Mouse (Mus musculus): Measurements from ENCODE around the gene Ufd1. TPM values are rescaled to one million over a fixed set of nuclear protein-coding genes. Genes with fewer than 3 reads are reported as not detected.

The Ufd1 gene
- polyA plus RNA-seq, 1 experiment, result 18.0 TPM

DNA sequence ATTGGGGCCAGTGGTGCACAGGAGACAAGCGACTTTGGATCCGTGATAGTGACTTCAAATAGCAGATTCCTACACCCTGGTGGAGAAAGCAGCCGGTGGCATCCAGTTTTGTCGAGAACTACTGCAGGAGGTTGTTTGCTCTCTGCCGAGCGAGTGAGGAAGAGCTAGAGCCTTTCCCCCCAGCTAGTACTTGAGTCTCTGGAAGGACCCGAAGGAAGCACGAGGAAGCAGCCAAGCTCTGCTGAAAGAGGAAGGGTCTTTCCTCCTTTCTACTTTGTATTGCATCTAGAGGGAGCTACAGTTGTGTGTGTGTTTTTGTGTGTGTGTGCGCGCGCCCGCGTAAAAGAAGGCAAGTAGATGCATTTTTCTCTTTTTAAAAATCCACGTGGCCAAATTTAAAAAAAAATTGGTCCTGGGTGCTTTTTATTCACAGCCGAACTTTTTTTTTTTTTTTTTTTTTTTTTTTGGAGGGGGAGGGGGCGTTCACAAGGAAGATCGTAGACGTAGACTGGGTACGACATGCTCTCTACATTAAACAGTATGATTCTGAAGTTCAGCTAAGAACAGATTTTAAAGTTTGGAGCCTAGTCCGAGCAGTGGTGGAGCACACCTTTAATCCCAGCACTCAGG, 66.6 kb downstream of the Ufd1 start:
- Histone ChIP-seq H3K36me3 (ENCODE audit: control insufficient read depth, insufficient read depth, low read length) (peaks cover 4% of the 10 kb centered on the region; the same call in 1 of the 2 replicates), H3K27me3 (ENCODE audit: control insufficient read depth, insufficient read depth, low read length) (no peaks in the 10 kb centered on the region), H3K4me3 (ENCODE audit: extremely low read depth, insufficient read depth, insufficient read length) (peak overlapping the region; percentile 100), H3K4me1 (ENCODE audit: control insufficient read depth, insufficient read depth, insufficient read length) (peaks cover 3% of the 10 kb centered on the region; the same call in 1 of the 2 replicates), H3K27ac (ENCODE audit: insufficient read depth, low read length) (peak overlapping the region; percentile 98)
- 12% methylated on average over 20 of the region's 20 CpGs for WGBS
- no peak for TF ChIP-seq POLR2A (IDR thresholded peaks at IDR 0.05; ENCODE audit: low read depth, low read length)
- no peak for TF ChIP-seq CTCF (IDR thresholded peaks at IDR 0.05; ENCODE audit: extremely low read depth, insufficient read depth, insufficient read length, insufficient replicate concordance)
- DNase-seq (ENCODE audit: low read depth in 1 of 2, low spot score in 2 of 2), result no peak

DNA sequence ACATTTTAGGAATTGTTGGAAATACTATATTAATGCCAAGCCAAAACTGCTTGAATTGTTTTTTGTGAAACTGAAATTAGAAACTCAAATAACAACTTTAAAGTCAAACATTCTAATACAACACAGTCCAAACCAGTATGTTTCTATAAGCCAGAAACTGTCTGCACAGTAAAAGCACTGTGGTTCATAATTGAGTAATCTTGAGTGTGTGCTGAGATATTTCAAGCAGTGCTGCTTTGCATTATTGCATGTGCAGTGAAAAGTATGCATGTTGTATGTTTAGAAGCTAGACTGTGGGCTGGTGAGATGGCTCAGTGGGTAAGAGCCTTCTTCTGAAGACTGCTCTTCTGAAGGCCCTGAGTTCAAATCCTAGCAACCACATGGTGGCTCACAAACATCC, 72.5 kb downstream of the Ufd1 start:
- DNase-seq (ENCODE audit: low read depth in 1 of 2, low spot score in 2 of 2), result no peak
- no peaks in the 10 kb centered on the region; the same call in 1 of the 2 replicates for H3K36me3 ChIP-seq (ENCODE audit: control insufficient read depth, insufficient read depth, low read length)
- no peaks in the 10 kb centered on the region for H3K27me3 ChIP-seq (ENCODE audit: control insufficient read depth, insufficient read depth, low read length)
- no peaks in the 10 kb centered on the region for H3K4me1 ChIP-seq (ENCODE audit: control insufficient read depth, insufficient read depth, insufficient read length)
- TF ChIP-seq CTCF (IDR thresholded peaks at IDR 0.05; ENCODE audit: extremely low read depth, insufficient read depth, insufficient read length, insufficient replicate concordance) (no peak), POLR2A (IDR thresholded peaks at IDR 0.05; ENCODE audit: low read depth, low read length) (no peak)
- H3K27ac ChIP-seq (ENCODE audit: insufficient read depth, low read length), result no peak overlapping the region
- no peak overlapping the region for H3K4me3 ChIP-seq (ENCODE audit: extremely low read depth, insufficient read depth, insufficient read length)

Other genes with a start within 250 kb of the Ufd1 start
- 0.06 and 0.42 TPM in 2 replicates for gene Tbx1, start 221.1 kb upstream of the Ufd1 start, polyA plus RNA-seq (2012; rRNA removed)
- gene Gp1bb, start 189.4 kb upstream of the Ufd1 start, polyA plus RNA-seq (2012; rRNA removed), result 101 and 155 TPM in 2 replicates
- gene Gm49601, start 185.4 kb upstream of the Ufd1 start, polyA plus RNA-seq (2012; rRNA removed), result 0.71 and 2.2 TPM in 2 replicates
- 1.9 and 2.1 TPM in 2 replicates for gene Sept5, start 181.8 kb upstream of the Ufd1 start, polyA plus RNA-seq (2012; rRNA removed)
- 59.4 and 69.5 TPM in 2 replicates for gene Cldn5, start 34.9 kb upstream of the Ufd1 start, polyA plus RNA-seq (2012; rRNA removed)
- 9.7 and 11.5 TPM in 2 replicates for gene Cdc45, start 208 bp downstream of the Ufd1 start, polyA plus RNA-seq (2012; rRNA removed)
- gene 2510002D24Rik, start 24.8 kb downstream of the Ufd1 start, polyA plus RNA-seq (2012; rRNA removed), result 44.9 and 55.5 TPM in 2 replicates
- gene Gm28539, start 24.8 kb downstream of the Ufd1 start, polyA plus RNA-seq (2012; rRNA removed), result 1.9 TPM in 1 of 2 replicates, not detected in the other
- 6.1 and 8.1 TPM in 2 replicates for gene Mrpl40, start 65.1 kb downstream of the Ufd1 start, polyA plus RNA-seq (2012; rRNA removed)
- 50.0 and 53.0 TPM in 2 replicates for gene Hira, start 65.3 kb downstream of the Ufd1 start, polyA plus RNA-seq (2012; rRNA removed)

Data from spleen, adult 2 months (tissue).